Mouse (Mus musculus) MEL-GATA-1-ER (cell line): Measurements from ENCODE around the gene Echs1.
"Not testable (repeated sequence)": the region's sequence is repeated elsewhere in the genome, so short reads cannot be mapped to it uniquely, and the experiment has no call there.

ENCODE experiments used
- DNase-seq: peaks from one replicate; pipeline ENCODE4 v3.0.0-alpha.2; 2012; ENCODE audit warnings: low read depth; ENCODE audit errors: extremely low read depth

The Echs1 gene

GRCm38 (mm10) chr7:140116329-140117054 lies at the start of gene Echs1:
Echs1 (minus strand) TSS chr7:140116476.
- peak; percentile 68 for DNase-seq

GRCm38 (mm10) chr7:140164664-140165063 lies 48.4 kb upstream of the Echs1 start, which contains the start of gene Olfr522:
Olfr522 (minus strand) TSS chr7:140164764.
- no peak for DNase-seq

- no peak for DNase-seq
Measured at GRCm38 (mm10) chr7:140160363-140160762, 44.1 kb upstream of the Echs1 start.

- no peak for DNase-seq
Measured at GRCm38 (mm10) chr7:140154218-140154927, 38.1 kb upstream of the Echs1 start, which contains the start of gene Sprn. Sprn (minus strand) TSS chr7:140154877.

- no peak for DNase-seq
Measured at GRCm38 (mm10) chr7:140153829-140154217, 37.5 kb upstream of the Echs1 start.

- DNase-seq: no peak
Measured at GRCm38 (mm10) chr7:140153383-140153782, 37.1 kb upstream of the Echs1 start.

GRCm38 (mm10) chr7:140144550-140144949 lies 28.3 kb upstream of the Echs1 start:
- no peak for DNase-seq

GRCm38 (mm10) chr7:140141350-140141749 lies 25.1 kb upstream of the Echs1 start:
- peak; percentile 53 for DNase-seq

GRCm38 (mm10) chr7:140138021-140138310 lies 21.7 kb upstream of the Echs1 start:
- no peak for DNase-seq

GRCm38 (mm10) chr7:140137135-140138020 lies 21.1 kb upstream of the Echs1 start, which contains the start of gene Mtg1:
Mtg1 (plus strand) TSS chr7:140137564.
- peak; percentile 87 for DNase-seq

GRCm38 (mm10) chr7:140135106-140135770 lies 19.0 kb upstream of the Echs1 start:
- no peak for DNase-seq

GRCm38 (mm10) chr7:140134033-140134432 lies 17.8 kb upstream of the Echs1 start:
- peak; percentile 70 for DNase-seq

GRCm38 (mm10) chr7:140132184-140132583 lies 15.9 kb upstream of the Echs1 start:
- DNase-seq: not testable (repeated sequence)

GRCm38 (mm10) chr7:140127911-140128310 lies 11.6 kb upstream of the Echs1 start:
- DNase-seq: no peak

GRCm38 (mm10) chr7:140126934-140127333 lies 10.7 kb upstream of the Echs1 start:
- no peak for DNase-seq

GRCm38 (mm10) chr7:140126022-140126350 lies 9.7 kb upstream of the Echs1 start:
- DNase-seq: no peak

GRCm38 (mm10) chr7:140125278-140126021 lies 9.2 kb upstream of the Echs1 start:
- DNase-seq: no peak

GRCm38 (mm10) chr7:140124382-140124781 lies 8.1 kb upstream of the Echs1 start:
- no peak for DNase-seq

GRCm38 (mm10) chr7:140122765-140123164 lies 6.5 kb upstream of the Echs1 start:
- no peak for DNase-seq

GRCm38 (mm10) chr7:140121338-140121910 lies 5.1 kb upstream of the Echs1 start:
- no peak for DNase-seq
